Mouse (Mus musculus) telencephalon, adult 2 months (tissue): ENCODE data around the gene Lif.

Experiments used
- DNase-seq: peaks from one replicate; pipeline ENCODE4 v3.0.0-alpha.2; 2011; ENCODE audit warnings: low read depth, low spot score

Gene Lif

DNA sequence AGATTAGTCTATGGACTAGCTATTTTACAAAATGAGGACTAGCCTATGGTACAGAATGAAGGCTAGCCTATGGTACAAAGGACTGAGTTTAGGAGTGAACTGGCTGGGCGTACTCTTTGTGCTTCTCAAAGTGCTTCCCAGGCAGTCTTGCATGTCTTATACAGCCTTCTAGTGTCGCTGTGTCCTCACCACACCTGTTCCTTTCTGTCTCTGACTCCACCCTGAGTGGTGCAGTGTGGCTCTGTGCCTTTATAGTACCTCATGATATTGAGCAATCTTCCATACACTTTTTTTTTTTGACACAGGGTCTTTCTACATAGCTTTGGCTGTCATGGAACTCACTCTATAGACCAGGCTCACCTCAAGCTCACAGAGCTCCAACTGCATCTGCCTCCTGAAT, 25.9 kb upstream of the Lif start:
- no peak for DNase-seq

DNA sequence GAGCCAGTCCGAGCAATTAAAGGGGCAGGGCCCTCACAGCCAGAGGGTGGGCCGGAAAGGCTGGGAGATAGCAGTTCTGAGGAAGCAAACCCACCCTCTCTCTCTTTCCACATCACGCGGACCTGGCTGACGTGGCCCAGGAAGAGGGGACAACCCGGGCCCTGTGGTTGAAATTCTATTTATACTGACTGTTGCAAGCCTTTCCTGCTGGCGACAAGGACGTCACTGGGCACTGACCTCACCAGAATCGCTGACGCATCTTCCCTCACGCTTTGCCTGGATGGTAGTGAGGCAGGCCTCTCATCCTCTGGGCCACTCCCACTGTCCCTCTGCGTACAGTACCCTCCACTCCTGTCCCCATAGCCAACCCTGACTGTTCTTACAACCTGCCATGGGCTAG, 24.7 kb upstream of the Lif start:
- no peak for DNase-seq

DNA sequence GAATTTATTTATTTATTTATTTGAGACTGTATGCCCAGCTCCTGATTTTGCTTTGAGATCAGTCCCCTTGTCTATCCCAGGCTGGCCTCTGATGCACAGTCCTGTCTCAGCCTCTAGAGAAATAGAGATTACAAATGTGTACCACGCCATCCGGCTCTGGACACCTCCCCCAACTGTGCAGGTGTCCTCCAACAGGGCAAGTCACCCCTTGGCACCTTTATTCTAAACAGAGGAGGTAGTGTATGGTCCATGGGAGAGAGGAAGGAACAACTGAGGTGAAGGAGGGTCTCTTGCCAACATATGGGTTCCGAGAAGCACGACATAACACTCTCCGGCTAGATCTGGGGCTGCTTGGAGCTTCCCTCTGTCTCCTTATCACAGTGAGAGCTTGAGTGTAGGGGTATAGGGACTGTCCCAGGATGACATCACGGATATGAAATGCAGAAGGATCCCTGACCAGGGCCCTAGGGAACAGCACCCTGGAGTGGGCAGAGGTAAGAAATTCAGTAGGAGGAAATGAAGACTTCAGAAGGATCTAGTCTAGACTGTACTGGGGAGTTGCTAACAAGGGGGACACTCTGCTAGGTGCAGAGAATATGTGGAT, 22.2 kb upstream of the Lif start:
- no peak for DNase-seq

DNA sequence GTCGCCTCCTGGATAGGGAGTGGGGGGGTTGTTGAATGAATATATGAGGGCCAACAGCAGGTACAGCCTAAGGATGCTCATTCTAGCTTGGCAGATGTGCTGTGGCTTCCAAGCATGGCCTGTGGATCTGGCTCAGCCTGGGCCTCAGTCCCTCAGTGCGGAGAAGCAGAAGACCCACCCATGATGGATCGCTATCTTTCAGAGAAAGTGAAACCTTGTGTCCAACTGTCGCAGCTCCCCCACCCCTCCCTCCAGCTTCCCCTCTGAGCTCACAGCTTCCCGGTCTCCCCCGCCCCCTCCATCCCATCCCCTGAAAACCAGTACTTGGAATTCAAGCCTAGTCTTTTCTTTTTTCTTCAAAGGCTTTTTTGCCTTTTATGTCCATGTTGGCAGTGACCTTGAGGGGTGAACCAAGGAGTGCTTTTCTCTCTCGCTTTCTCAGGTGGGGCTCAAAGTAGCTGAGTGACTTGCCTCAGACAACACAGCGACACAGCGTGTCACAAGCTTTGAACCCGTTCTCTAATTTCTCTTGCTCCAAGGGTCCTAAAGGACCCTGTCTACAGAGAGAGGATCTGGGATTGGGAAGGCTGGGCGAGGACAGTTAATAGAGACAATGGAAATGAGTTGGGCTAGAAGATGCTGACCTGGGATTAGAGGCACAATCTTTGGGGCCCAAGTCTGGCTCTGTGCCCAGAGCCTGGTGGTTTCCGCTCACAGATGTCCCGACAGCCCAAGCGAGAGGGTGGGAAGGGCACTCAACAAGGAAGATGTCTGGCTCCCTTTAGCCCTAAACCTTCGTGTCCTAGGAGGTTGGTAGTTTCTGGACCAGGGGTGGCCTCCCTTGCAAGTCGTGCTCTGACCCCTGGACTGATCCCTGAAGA, 21.5 kb upstream of the Lif start, which contains the start of gene Osm:
TSS of gene Osm (plus strand) at position 756 of the 881 bp plus-strand sequence.
- DNase-seq, result no peak

DNA sequence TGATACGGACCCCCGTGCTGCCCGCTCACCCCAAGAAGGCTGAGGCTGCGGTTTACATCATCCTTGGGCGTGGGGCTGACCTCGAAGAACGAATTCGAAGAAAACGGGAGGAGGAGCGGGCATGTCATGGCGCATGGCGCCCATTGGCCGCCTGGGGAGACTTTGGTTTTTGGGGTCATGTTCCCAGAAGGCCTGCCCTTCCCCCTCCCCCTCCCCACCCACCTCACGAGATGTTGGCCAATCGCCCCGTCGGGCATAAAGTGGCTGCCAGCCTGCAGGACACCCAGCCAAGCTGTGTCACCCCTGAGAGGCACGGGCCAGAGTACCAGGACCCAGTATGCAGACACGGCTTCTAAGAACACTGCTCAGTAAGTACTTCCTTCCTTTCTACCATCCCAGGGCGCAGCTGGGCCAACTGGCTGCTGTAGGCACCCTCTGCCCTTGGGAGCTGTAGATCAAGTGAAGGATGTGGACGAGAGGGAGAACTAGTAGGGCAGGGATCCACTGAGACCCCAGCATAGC, 20.8 kb upstream of the Lif start:
- DNase-seq, result no peak

DNA sequence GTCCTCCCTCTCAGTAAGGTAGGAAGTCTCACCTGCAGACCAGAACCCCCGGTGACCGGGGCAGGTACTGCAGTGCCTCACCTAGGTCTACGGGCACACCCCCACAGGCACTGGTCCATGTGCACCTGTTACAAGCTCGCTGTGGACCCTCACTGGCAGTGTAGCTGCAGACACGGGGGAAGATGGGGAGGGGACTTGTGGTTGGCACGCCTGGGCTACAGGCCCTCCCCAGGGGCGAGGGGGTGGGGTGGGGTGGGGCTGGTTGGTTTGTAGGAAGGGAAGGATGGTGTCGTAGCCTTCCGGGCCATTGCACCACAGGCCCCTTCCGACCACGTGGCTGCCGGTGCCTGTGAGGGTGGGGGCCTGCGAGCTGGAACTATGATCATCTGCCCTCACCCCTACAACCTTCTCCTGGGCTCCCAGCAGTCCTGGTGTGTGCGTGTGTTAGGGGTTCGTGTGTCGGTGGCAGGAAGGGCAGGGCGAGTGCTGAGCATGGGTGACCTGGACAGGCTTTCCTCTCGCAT, 19.9 kb upstream of the Lif start:
- DNase-seq, result no peak

DNA sequence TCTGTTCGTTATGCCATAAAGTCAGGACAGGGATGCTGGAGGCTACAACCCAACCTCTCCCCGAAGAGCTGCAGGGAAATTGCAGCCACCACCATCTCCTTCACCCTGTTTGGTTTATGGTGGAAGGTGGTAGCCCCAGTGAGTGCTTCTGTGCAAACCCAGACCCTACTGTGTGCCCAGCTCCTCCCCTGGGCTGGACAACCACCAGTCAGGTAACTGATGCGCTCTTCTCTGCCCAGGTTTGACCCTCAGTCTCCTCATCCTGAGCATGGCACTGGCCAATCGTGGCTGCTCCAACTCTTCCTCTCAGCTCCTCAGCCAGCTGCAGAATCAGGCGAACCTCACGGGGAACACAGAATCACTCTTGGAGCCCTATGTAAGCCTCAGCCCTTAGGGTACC, 19.2 kb upstream of the Lif start:
- DNase-seq, result no peak

DNA sequence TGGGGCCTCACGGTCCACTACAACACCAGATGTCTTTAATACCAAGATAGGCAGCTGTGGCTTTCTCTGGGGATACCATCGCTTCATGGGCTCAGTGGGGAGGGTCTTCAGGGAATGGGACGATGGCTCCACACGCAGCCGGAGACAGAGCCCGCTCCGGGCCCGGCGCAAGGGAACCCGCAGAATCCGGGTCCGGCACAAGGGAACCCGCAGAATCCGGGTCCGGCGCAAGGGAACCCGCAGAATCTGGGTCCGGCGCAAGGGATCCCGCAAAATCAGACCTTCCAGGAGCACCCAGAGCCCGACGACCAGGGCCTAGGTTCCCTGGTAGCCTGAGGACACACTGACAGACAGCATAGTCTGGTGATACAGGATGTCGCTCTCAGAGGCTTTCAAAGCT, 17.7 kb upstream of the Lif start:
- DNase-seq, result no peak

DNA sequence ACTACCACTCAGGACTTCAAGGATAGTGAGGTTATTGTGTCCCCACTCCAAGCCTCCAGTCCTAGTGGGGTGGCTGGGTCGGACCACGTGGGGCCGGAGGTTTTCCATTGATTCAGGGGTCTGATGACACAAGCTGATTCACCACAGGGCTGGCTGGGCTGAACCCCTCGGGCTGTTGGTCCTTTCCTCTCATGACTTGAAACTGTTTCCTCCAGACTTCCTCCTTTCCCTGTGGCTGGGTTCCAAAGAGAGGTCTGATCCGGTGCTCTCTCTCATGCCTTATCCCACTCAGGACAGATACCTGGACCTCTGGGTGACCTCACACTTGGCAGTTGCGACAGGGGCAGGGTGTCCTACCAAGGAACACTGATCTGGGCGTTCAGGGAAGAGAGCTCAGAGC, 17.2 kb upstream of the Lif start:
- DNase-seq, result no peak

DNA sequence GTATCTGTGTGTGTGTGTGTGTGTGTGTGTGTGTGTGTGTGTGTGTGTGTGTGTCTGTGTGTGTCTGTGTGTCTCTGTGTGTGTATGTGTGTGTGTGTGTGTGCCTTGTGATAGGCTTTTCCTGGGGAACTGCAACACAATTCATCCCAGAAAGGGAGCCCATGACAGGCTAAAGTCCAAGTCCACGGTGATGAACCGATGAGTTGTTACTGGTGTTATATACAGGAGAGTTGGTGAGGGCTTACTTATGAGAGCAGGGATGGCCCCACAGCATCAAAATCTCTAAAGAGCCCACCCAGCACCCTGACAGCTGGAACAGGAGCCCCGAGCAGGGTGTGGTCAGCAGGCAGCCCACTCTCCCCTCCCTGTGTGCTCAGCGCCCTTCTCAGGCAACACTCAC, 16.2 kb upstream of the Lif start:
- DNase-seq, result no peak

DNA sequence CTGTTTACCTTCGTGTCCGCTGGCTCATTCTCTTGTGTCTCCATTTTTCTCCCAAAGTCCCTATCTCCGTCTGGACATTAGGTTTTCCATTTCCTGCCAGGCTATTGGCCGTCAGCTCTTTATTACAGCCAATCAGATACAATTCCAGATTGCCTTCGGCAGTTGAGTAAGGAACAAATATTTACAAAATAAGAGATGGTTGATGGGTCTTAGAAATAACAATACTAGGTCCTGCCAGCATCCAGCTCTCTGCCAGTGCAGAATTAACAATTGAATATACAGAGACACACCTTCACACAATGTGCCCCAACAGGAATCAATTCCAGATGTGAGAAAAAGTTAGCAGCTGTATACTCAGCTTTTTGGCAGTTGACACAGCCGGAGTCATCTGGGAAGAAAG, 11.2 kb upstream of the Lif start:
- DNase-seq, result no peak

DNA sequence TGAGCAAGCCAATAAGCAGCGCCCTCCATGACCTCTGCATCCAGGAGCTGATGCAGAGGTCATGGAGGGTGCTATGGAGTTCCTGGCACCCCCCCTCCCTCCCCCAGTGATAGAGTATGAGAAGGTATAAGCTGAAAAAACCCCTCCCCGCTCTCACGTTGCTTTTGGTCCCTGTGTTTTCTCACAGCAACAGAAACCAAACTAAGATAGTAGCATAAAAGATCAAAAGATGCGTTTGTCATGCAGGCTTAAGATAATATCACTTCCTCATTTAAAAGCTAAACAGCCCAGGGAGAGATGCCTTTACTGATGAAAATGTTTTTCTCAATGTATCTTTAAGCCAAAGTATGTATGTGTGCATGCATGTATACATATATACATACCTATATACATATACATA, 10.7 kb upstream of the Lif start:
- no peak for DNase-seq

DNA sequence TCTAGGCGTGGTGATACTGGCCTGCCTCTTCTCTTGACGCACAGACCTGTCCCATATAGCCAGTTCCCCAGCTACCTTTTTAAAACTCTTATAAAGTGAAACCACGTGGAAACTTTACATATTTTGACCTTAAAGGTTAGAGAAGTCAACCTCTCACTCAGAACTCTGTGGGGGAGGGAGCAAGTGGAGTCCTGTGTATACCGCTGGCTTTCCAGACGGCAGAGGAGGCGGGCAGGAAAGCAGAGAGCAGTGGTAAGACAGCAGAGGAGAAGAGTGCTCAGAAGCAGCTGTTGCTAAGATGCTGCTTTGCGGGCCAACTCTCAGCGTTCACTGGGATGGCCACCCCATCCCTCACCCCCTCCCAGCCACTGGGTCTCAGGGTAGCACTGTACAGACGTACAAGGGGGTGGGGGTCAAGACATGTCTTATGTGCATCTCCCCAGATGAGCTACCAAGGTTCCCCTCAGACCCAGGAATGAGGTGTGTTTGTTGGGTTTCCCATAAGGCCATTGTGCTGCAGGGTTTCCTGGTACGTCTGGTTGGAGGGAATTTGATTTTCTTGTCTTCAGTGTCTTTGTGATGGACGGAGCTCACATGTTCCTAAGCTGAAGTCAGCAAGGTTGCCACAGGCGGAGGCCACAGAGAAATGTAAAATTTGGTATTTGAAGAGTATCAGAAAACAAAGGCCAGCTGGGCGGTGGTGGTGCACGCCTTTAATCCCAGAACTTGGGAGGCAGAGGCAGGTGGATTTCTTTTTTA, 10.0 kb upstream of the Lif start:
- DNase-seq, result no peak

DNA sequence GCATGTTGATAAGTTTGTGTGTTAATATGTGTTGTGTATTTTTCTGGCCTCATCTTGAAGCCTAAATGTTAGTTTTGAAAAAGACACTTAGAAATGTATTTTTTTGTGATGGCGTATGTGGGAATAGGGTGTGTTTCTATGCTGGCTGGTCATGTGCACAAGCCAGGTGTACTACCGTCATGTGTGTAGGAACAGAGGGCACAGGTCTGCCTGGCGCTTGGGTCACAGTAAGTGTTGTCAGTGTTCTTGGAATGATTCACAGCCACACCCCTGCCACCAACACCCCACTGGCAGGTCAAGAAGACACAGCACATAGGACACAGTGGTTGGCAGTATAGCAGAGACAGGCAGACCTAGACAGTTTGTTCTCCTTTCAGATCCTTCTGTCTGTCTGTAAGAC, 8.2 kb upstream of the Lif start:
- DNase-seq, result no peak

DNA sequence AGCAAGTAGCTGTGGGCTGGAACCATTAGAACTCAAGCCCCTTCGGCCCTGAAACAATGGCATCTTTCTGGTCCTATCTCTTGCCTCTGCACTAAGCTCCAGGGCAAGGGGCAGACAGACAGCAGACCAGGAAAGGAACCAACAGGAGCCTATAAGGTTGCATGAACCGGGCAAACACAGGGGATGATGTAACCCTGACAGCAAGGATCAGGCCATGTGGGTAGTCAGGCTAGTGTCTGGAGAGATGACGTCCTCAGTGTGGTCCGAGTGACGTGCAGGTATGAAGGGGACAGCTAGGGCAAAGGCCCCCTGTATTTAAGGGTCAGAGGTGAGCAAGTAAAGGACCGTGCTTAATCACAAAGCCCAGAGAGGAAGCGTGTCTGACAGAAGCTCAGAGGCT, 7.1 kb upstream of the Lif start:
- no peak for DNase-seq

DNA sequence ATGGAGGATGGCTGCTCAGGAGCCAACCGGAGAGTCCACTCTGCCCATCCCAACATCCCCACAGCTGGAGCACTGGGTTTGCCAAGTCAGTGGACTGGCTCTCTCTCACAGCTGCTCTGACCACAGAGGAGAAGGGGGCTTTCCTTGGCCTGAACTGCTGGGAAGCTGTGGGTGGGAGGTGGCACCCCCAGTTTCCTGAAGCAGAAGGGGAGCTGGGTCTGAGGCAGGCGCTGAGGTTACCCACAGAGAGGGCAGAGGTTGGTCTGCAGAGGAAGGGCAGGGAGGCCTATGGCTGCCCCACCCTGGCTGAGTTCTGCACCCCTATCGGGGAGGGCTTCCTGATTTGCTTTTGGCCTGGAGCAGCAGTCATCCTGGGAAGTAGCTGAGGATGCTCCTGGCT, 6.0 kb upstream of the Lif start:
- no peak for DNase-seq

DNA sequence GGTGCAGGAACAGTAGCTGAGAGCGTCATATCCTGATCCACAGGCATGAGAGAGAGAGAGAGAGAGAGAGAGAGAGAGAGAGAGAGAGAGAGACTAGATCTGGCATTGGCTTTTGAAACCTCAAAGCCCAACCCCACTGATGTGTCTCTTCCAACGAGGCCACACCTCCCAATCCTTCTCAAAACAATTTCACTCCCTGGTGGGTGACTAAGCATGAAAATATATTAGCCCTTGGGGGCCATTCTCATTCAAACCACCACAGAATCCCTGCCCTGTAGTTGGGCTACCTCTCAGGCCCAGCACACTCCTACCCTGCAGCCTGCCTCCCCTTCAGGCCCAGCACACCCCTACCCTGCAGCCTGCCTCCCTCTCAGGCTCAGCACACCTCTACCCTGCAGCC, 4.5 kb upstream of the Lif start:
- no peak for DNase-seq

DNA sequence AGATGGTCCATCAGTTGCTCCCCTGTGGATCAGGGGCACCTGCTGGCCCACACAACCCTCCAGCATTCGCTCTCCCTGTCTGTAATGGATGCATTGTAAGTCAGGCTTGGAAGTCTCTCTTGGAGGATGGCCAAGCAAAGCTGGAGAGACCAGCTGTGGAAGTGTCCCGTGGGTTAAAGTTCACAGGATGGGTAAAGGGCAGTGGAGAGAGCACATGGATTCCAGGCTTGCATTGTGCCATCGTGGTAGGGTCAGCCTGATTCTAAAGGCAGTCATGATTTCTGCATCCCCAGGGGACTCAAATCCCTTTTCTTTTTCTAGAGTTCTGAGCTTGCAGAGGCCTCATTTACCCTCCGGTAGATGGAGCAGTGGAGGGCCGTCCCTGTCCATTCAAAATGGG, 399 bp downstream of the Lif start:
- no peak for DNase-seq

DNA sequence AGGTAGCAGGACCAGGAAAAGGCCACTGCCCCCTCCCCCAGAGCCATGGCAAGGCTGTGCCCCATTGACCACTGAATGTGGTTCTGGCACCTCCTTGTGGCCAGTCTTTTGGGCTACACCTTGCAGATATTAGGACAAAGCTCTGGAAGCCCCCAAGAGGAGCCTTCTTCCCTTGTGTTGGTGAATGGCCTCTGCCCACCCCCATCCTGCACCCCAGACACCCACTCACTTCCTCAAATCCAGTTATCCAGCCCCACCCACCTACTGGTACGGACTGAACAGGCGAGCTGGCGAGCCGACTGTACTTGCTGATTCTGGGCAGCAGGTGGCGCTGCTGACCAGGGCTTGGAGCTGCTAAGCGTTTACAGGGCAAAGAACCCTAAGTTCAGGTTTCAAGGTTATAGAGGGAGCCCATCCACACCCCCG, 1.3 kb downstream of the Lif start:
- DNase-seq, result peak; percentile 31

DNA sequence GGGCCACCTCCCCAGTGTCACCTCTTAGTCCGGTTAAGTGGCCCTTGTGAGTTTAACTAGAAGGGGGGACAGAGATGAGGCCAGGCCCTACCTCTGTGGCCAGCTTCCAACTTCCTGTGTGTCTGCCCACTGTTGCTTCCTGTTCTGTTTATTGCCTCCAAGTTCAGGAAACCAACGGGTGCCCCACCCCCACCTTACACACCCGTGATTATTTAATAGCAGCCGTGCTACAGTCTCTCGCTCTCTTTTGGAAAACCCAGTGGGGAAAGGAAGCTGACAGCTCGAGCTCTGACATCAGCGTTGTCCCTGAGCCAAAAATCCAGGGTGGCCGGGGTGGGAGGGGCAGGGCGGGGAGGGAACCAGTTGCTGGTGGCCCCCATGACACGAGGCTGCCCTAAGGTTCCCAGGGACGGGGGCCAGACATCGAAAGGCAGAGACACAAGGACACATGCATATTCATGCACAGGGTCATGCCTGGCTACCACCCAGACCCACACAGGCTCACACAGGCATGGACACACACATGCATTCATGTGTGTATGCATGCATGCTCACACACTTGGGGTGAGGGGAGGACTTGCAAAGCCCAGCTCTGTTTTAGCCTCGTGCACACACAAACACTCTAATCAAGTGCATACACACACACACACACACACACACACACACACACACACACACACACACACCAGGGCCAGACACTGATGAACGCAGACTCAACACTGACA, 3.3 kb downstream of the Lif start:
- no peak for DNase-seq

DNA sequence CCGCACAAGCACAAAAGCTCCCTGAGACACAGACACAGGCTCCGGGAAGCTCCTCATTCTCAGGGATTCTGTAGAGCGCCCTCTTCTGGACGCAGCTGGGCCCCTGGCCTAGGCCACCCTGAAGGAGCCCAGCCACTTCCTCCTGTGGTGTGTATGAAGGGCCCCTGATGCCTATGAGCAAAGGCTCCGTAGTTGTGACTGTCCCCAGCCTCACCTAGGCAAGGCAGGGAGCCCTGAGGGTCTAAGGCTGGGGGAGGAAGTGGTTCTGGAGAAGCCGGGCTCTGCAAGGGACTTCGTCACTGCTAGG, 3.8 kb downstream of the Lif start:
- no peak for DNase-seq

DNA sequence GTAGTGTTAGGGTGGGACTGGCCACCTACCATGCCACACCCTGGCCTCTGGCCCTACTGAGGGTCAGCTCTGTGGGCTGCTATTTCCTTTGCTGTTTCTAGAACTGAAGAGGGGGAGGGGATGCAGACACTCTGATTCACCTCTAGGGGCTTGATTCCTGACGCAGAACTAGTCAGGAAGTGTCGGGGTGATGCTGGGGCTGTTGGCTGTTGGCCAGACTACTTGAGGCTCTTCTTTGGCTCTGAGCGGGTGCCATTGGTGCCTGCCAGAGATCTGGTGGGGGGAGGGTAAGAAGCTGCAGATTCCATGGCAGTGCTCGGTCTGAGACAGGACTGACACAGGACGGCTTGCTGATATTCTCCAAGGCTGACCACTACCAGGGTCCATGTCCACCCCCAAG, 4.6 kb downstream of the Lif start:
- DNase-seq, result no peak
